Mouse (Mus musculus): ENCODE measurements at regions not wholly inside any gene's neighbourhood (a gene's known extent, or its start where the extent isn't known, plus 50 kb on each side); places are given as distances from the start of the nearest gene placed in this dataset.

DNA sequence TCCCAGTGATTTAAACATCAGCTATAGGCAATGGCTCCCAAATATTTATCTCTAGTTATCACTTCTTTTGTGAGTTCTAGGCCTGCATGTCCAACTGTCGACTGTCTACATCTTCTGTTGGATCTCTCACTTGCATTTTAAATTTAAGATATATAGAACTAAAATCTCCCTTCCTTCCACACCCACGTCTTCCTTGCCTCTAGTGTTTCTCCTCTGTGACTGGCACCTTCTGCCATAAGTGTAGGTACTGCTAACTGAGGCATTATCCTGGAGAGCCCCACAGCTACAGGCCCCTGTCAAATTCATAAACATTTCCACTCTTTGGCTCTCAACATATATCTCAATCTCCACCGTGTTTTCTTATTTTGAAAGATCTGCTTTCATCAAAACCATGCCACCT lies 575.0 kb downstream of the Bcl11a start:
- TF ChIP-seq CTCF (IDR thresholded peaks at IDR 0.05; ENCODE audit: low read depth) (no peak), EP300 (optimal IDR thresholded peaks at IDR 0.05) (no peak)

Data from stomach, postnatal 0 days (tissue).